Mouse (Mus musculus) heart, adult 2 months (tissue): Measurements from ENCODE around the gene Clybl. TPM values are rescaled to one million over a fixed set of nuclear protein-coding genes. Genes with fewer than 3 reads are reported as not detected.

Experiments
- DNase-seq, 2 experiments: peaks; one replicate each; pipeline ENCODE4 v3.0.0; 2021
- H3K27ac ChIP-seq: fragments of 200-600 bp; 2 replicates; pipeline ENCODE4 v1.8.1; 2022
- H3K27me3 ChIP-seq: fragments of 200-500 bp; 2 replicates; pipeline ENCODE4 v1.6.1; 2012; ENCODE audit warnings: mild to moderate bottlenecking, low read length, inconsistent platforms, mixed read lengths; ENCODE audit not compliant: control insufficient read depth, insufficient read depth
- H3K36me3 ChIP-seq: fragments of 200-500 bp; 2 replicates; pipeline ENCODE4 v1.6.1; 2012; ENCODE audit warnings: low read length, inconsistent platforms; ENCODE audit not compliant: control insufficient read depth, insufficient read depth
- H3K4me1 ChIP-seq: fragments of 200-500 bp; 2 replicates; pipeline ENCODE4 v1.6.1; 2011; ENCODE audit warnings: low read length; ENCODE audit not compliant: control insufficient read depth, insufficient read depth
- H3K4me3 ChIP-seq: fragments of 200-600 bp; 2 replicates; pipeline ENCODE4 v1.8.1; 2022
- H3K79me2 ChIP-seq: fragments of 200-500 bp; replicated peaks from 2 replicates; pipeline ENCODE4 v1.6.1; 2012; ENCODE audit warnings: mild to moderate bottlenecking, inconsistent platforms, low read length, moderate library complexity, mixed read lengths; ENCODE audit not compliant: control insufficient read depth, insufficient read depth
- H3K9ac ChIP-seq: fragments of 200-500 bp; 2 replicates; pipeline ENCODE4 v1.6.1; 2012; ENCODE audit warnings: low read depth, mild to moderate bottlenecking, control low read depth, inconsistent platforms, low read length, mixed read lengths
- CTCF ChIP-seq: fragments of 200-600 bp; IDR thresholded peaks from 2 replicates; pipeline ENCODE4 v1.8.1; 2022; ENCODE audit warnings: antibody characterized with exemption, mild to moderate bottlenecking, moderate library complexity
- EP300 ChIP-seq: fragments of 200-500 bp; IDR thresholded peaks from 2 replicates; pipeline ENCODE4 v1.6.1; 2011; ENCODE audit warnings: low read depth, low read length, control low read depth; ENCODE audit not compliant: insufficient read depth
- POLR2A ChIP-seq: fragments of 200-500 bp; IDR thresholded peaks from 2 replicates; pipeline ENCODE4 v1.6.1; 2011; ENCODE audit warnings: mild to moderate bottlenecking, low read depth, low read length, control low read depth; ENCODE audit not compliant: insufficient read depth
- whole genome bisulfite sequencing: fragments of 180-500 bp; shearing (Covaris S2); methylation state at CpG from one replicate; pipeline ENCODE4 v1.1.7; 2018; 5-methylcytosine and 5-hydroxymethylcytosine counted together
- intact Hi-C: fragments of 180-260 bp; cut with DNase I; formaldehyde crosslinking; loops from one replicate; pipeline ENCODE4 v1.15.1; 2025
- polyA plus RNA-seq: library from polyadenylated mRNA; depleted of rRNA; stranded (reverse); fragments of >200 nt; gene quantifications from 2 replicates; pipeline ENCODE4 v1.2.3, GENCODE M21; 2012
- total RNA-seq, 2 experiments: library from RNA; stranded (reverse); gene quantifications; 2 replicates each; pipeline ENCODE4 v1.2.3; 2021

Clybl gene
- total and polyA plus RNA-seq, 3 experiments, result 50.3 to 131 (median 115) TPM

DNA sequence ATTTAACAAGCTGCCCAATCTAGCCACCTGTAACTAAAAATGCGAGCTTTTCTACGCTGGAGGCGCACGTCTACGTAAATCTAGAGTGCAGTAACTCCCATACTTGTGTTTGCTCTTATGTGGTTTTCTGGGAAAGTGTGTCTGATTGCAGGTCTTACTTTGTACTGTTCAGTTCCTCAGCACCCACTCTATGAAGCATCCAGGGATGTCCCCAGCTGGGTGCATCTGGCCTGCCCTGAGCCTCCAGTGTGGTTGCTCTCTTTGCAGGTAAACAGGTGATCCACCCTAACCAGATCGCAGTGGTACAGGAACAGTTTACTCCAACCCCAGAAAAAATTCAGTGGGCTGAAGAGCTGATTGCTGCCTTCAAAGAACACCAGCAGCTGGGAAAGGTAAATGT, 202.4 kb downstream of the Clybl start:
- H3K27ac ChIP-seq, result no peak overlapping the region
- no peaks in the 10 kb centered on the region for H3K4me1 ChIP-seq
- H3K36me3 ChIP-seq, result no peaks in the 10 kb centered on the region
- no peaks in the 10 kb centered on the region for H3K27me3 ChIP-seq
- intact Hi-C loops, result no loop called here
- no peak for DNase-seq
- H3K9ac ChIP-seq, result no peak overlapping the region
- H3K79me2 ChIP-seq, result no peaks in the 10 kb centered on the region
- no peak overlapping the region for H3K4me3 ChIP-seq
- 94% methylated on average over 6 of the region's 6 CpGs for WGBS
- TF ChIP-seq POLR2A, result no peak
- no peak for TF ChIP-seq EP300
- TF ChIP-seq CTCF, result no peak

DNA sequence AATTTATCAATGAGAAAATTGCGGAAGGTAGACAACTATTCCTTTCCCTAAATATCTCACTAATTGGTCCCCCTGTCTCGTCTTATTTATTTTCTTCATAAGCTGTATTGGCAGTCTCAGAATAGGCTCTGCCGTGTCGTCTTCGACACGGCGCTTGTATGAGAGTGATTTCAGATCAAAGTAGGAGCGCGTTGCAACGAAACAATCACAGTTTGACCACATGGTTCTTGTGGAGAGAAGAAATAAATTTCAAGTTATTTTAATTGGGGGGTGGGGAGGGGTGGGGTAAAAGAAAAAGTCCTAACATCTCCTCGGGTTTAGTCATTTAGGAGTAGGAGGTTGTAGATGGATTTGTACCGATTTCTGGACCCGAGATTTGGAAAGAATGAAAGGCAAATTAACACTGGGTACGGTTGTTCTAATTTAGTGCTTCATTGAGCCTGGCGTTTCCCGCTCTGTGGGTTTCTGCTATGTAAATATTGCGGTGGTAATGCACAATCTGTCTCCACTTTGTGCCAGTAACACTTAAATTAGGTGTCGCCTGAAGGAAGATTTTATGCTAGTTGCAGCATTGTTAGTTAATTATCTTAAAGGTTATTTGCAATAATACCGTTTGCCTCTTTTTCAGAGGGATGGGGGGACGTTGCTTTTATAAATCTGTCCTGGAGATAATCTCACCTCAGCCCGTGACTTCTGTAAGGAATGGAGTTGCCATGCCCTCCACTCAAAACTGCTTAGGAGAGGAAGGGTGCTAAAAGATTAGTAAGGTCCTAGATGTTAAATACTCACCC, 203.1 kb downstream of the Clybl start:
- H3K9ac ChIP-seq, result no peak overlapping the region
- WGBS, result 85% methylated on average over 21 of the region's 21 CpGs
- H3K27ac ChIP-seq, result no peak overlapping the region
- H3K27me3 ChIP-seq, result no peaks in the 10 kb centered on the region
- DNase-seq, result no peak
- intact Hi-C loops, result no loop called here
- TF ChIP-seq EP300 (no peak), POLR2A (no peak), CTCF (no peak)
- no peaks in the 10 kb centered on the region for H3K36me3 ChIP-seq
- H3K79me2 ChIP-seq, result no peaks in the 10 kb centered on the region
- no peak overlapping the region for H3K4me3 ChIP-seq
- H3K4me1 ChIP-seq, result no peaks in the 10 kb centered on the region

DNA sequence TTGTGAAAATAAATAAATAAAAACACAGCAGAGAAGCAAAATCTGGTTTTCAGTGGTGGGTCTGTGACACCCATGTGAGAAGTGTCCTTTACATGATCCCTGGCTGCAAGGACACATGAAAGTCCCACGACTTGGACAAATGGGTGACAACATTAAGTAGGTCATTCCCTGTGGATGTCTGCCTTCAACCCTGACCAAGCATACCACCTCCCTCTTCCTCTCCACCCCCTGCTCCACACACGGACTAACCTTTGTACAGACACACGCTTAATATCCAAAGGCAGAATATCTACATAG, 203.7 kb downstream of the Clybl start:
- no peaks in the 10 kb centered on the region for H3K4me1 ChIP-seq
- H3K9ac ChIP-seq, result no peak overlapping the region
- 74% methylated on average over 3 of the region's 3 CpGs for WGBS
- H3K36me3 ChIP-seq, result no peaks in the 10 kb centered on the region
- no peak overlapping the region for H3K4me3 ChIP-seq
- TF ChIP-seq POLR2A (no peak), EP300 (no peak), CTCF (no peak)
- DNase-seq, result no peak
- H3K27me3 ChIP-seq, result no peaks in the 10 kb centered on the region
- no peak overlapping the region for H3K27ac ChIP-seq
- intact Hi-C loops, result no loop called here
- no peaks in the 10 kb centered on the region for H3K79me2 ChIP-seq

DNA sequence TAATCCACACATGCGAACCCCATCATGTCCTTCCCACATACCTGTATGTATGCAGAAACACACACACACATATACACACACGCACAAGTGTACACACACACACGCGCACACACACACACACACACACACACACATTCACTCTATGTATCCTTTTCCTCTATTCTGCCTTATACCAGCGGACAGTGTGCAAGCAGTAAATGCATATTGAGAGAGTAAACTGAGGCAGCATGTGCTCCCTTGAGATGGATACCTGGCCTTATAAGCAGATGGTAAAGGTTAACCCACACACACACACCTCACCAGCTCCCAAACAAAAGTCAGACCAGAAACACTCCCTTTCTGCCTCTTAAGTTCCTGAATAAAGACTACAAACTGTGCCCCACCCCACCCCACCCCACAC, 204.3 kb downstream of the Clybl start:
- no peaks in the 10 kb centered on the region for H3K27me3 ChIP-seq

GRCm38 (mm10) chr14:122386281-122387130, 205.0 kb downstream of the Clybl start:
- no peaks in the 10 kb centered on the region for H3K36me3 ChIP-seq
- WGBS, result 92% methylated on average over 17 of the region's 17 CpGs
- no peak for TF ChIP-seq CTCF
- TF ChIP-seq EP300, result no peak
- no peak for TF ChIP-seq POLR2A
- H3K79me2 ChIP-seq, result no peaks in the 10 kb centered on the region
- intact Hi-C loops, result no loop called here
- no peak overlapping the region for H3K27ac ChIP-seq
- H3K9ac ChIP-seq, result no peak overlapping the region
- H3K4me3 ChIP-seq, result no peak overlapping the region
- no peaks in the 10 kb centered on the region for H3K27me3 ChIP-seq
- DNase-seq, result no peak
- H3K4me1 ChIP-seq, result no peaks in the 10 kb centered on the region

More for the DNA sequence above, 204.3 kb downstream of the Clybl start:
- H3K79me2 ChIP-seq, result no peaks in the 10 kb centered on the region
- no peak overlapping the region for H3K27ac ChIP-seq
- TF ChIP-seq CTCF (no peak), EP300 (no peak), POLR2A (no peak)
- 96% methylated on average over 5 of the region's 5 CpGs for WGBS
- H3K36me3 ChIP-seq, result no peaks in the 10 kb centered on the region
- H3K9ac ChIP-seq, result no peak overlapping the region
- H3K4me3 ChIP-seq, result no peak overlapping the region
- H3K4me1 ChIP-seq, result no peaks in the 10 kb centered on the region
- no peak for DNase-seq
- intact Hi-C loops, result no loop called here

DNA sequence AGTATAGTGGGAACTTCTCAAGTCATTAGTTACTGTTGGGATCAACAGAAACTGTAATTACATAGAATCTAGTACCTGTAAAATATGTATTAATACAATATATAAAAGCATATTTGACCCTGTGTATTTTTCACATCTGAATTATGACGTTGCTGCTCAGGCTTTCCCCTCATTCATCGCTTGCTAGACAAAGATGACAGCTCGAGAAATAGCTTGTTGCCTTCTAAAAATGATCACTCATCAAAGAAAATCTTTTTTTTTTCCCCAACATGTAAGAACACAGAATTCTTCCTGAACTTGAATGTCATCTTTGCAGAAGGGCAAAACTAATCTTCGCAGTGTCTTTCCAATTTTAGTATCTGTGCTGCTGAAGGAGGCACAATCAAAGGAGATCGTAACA, 206.3 kb downstream of the Clybl start:
- H3K27me3 ChIP-seq, result no peaks in the 10 kb centered on the region
- intact Hi-C loops, result no loop called here
- no peaks in the 10 kb centered on the region for H3K36me3 ChIP-seq
- 86% methylated on average over 5 of the region's 5 CpGs for WGBS
- no peak overlapping the region for H3K9ac ChIP-seq
- DNase-seq, result no peak
- no peaks in the 10 kb centered on the region for H3K79me2 ChIP-seq
- TF ChIP-seq EP300, result no peak
- TF ChIP-seq POLR2A, result no peak
- TF ChIP-seq CTCF, result no peak
- no peak overlapping the region for H3K27ac ChIP-seq
- H3K4me1 ChIP-seq, result no peaks in the 10 kb centered on the region
- no peak overlapping the region for H3K4me3 ChIP-seq
